Mouse (Mus musculus) cerebellum, adult 11 months (tissue): ENCODE measurements around the gene Akt3.

Experiments used
- DNase-seq: peaks from one replicate; pipeline ENCODE4 v3.0.0; 2022

Akt3 gene

GRCm38 (mm10) chr1:177258034-177258342 lies at the start of gene Akt3:
Gene Akt3, minus strand, starts transcription at chr1:177258203.
- DNase-seq, result no peak

GRCm38 (mm10) chr1:177307549-177307948 lies 49.5 kb upstream of the Akt3 start:
- no peak for DNase-seq

GRCm38 (mm10) chr1:177298231-177298630 lies 40.2 kb upstream of the Akt3 start:
- no peak for DNase-seq

- DNase-seq, result no peak
Observed at GRCm38 (mm10) chr1:177286764-177287163, 28.8 kb upstream of the Akt3 start.

GRCm38 (mm10) chr1:177281925-177282324 lies 23.9 kb upstream of the Akt3 start:
- DNase-seq, result no peak

- no peak for DNase-seq
Observed at GRCm38 (mm10) chr1:177277361-177277760, 19.4 kb upstream of the Akt3 start.

- no peak for DNase-seq
Observed at GRCm38 (mm10) chr1:177267645-177268044, 9.6 kb upstream of the Akt3 start.

- no peak for DNase-seq
Observed at GRCm38 (mm10) chr1:177262926-177263325, 4.9 kb upstream of the Akt3 start.

GRCm38 (mm10) chr1:177260796-177261195 lies 2.8 kb upstream of the Akt3 start:
- DNase-seq, result no peak

- DNase-seq, result no peak
Observed at GRCm38 (mm10) chr1:177259038-177259600, 1.1 kb upstream of the Akt3 start.

GRCm38 (mm10) chr1:177258343-177259037 lies 487 bp upstream of the Akt3 start:
- peak; percentile 75 for DNase-seq

GRCm38 (mm10) chr1:177257178-177258033 lies 597 bp downstream of the Akt3 start:
- DNase-seq, result peak; percentile 64

GRCm38 (mm10) chr1:177248638-177249037 lies 9.4 kb downstream of the Akt3 start:
- DNase-seq, result no peak

- DNase-seq, result no peak
Observed at GRCm38 (mm10) chr1:177238368-177238767, 19.6 kb downstream of the Akt3 start.

- no peak for DNase-seq
Observed at GRCm38 (mm10) chr1:177236695-177237094, 21.3 kb downstream of the Akt3 start.

- no peak for DNase-seq
Observed at GRCm38 (mm10) chr1:177236249-177236648, 21.8 kb downstream of the Akt3 start.

GRCm38 (mm10) chr1:177234462-177234861 lies 23.5 kb downstream of the Akt3 start:
- DNase-seq, result no peak

GRCm38 (mm10) chr1:177231122-177231521 lies 26.9 kb downstream of the Akt3 start:
- no peak for DNase-seq

GRCm38 (mm10) chr1:177198978-177199377 lies 59.0 kb downstream of the Akt3 start:
- DNase-seq, result no peak

GRCm38 (mm10) chr1:177195224-177195623 lies 62.8 kb downstream of the Akt3 start:
- DNase-seq, result peak; percentile 27

- no peak for DNase-seq
Observed at GRCm38 (mm10) chr1:177194324-177194723, 63.7 kb downstream of the Akt3 start.

- no peak for DNase-seq
Observed at GRCm38 (mm10) chr1:177191623-177192022, 66.4 kb downstream of the Akt3 start.

- DNase-seq, result no peak
Observed at GRCm38 (mm10) chr1:177190358-177190757, 67.6 kb downstream of the Akt3 start.

GRCm38 (mm10) chr1:177188708-177189107 lies 69.3 kb downstream of the Akt3 start:
- DNase-seq, result peak; percentile 23
